Comparison of ENCODE assay signal across 13 mouse cellular contexts in the genomic region with DNA sequence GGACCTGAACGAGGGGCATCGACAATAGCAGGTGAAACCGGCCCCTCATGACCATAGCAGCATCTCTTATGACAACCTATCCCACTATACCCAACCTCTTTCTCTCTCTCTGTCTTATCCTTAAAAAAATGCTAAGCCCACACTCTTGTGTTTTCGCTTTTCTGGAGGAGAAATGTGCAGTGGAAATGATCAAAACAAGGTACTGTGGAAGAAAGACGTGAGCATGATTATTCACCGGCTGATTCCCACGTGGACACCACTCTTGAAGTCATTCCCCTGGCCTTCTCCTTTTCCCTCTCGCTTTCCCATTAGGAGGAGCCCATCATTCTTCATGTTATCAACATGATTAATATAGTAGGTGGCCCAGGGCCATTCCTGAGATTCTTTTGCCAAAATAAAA. TPM values are rescaled to one million over a fixed set of nuclear protein-coding genes. Genes with fewer than 3 reads are reported as not detected.
A peak's percentile ranks its signal among the peaks of the same experiment; 100 is the strongest.
DNase-seq lines count a peak whose midpoint lies in the region; ATAC-seq lines count a peak whose summit lies in the region.
"Had no signal": no experiment of that assay in that cellular context is flagged by ENCODE, and none has a peak within 500 bp of the region (broad histone marks: within the 10 kb centered on the region; RNA-seq: fewer than 3 reads in every experiment).

No protein-coding gene starts in this region.

- no peak for ATAC-seq in hindbrain, embryonic 14.5 days (ENCODE audit: low FRiP score)
- ATAC-seq in midbrain, embryonic 14.5 days (ENCODE audit: low FRiP score, low TSS enrichment): no peak
- no peak for ATAC-seq in inflammation-experienced regulatory T-cells, adult 6 months

- DNase-seq in cerebellum, adult 8-10 months: peak; percentile 25
- DNase-seq in embryo, embryonic 10 days (ENCODE audit: low spot score): peak; percentile 18
- DNase-seq in hindbrain, embryonic 14.5 days (ENCODE audit: low spot score): peak; percentile 29
- DNase-seq in midbrain, embryonic 14.5 days: peak; percentile 61
- DNase-seq in spleen, postnatal 14 days (ENCODE audit: low spot score in 2 of 2): no peak
- DNase-seq in lung, postnatal 10 days: no peak
- DNase-seq in urinary bladder, postnatal 14 days (ENCODE audit: low spot score): no peak
- DNase-seq: gastrocnemius, postnatal 10 days; kidney, postnatal 25 days; liver; lung, postnatal 14 days had no signal

- H3K36me3 ChIP-seq in hindbrain, embryonic 14.5 days (replicated peaks; ENCODE audit: control insufficient read depth, insufficient read depth): no peaks in the 10 kb centered on the region
- H3K36me3 ChIP-seq in midbrain, embryonic 14.5 days (ENCODE audit: control insufficient read depth, insufficient read depth, low read length): no peaks in the 10 kb centered on the region

- H3K4me2 ChIP-seq in hindbrain, embryonic 14.5 days (replicated peaks): peak overlapping the region; percentile 74
- peak overlapping the region; percentile 76 for H3K4me2 ChIP-seq in midbrain, embryonic 14.5 days (ENCODE audit: low read length)

- no peaks in the 10 kb centered on the region for H3K9me3 ChIP-seq in hindbrain, embryonic 14.5 days (ENCODE audit: control insufficient read depth, low read length)
- no peaks in the 10 kb centered on the region for H3K9me3 ChIP-seq in midbrain, embryonic 14.5 days (ENCODE audit: control insufficient read depth, low read length)

- peak overlapping the region; percentile 96 for H3K27ac ChIP-seq in hindbrain, embryonic 14.5 days
- H3K27ac ChIP-seq in midbrain, embryonic 14.5 days (replicated peaks; ENCODE audit: low read depth, low read length): peak overlapping the region; percentile 96

- H3K9ac ChIP-seq in hindbrain, embryonic 14.5 days: peak overlapping the region; percentile 72
- H3K9ac ChIP-seq in midbrain, embryonic 14.5 days (replicated peaks; ENCODE audit: low read length): peak overlapping the region; percentile 84; the same call in 1 of the 2 replicates

- peaks cover 11% of the 10 kb centered on the region for H3K4me1 ChIP-seq in hindbrain, embryonic 14.5 days (replicated peaks; ENCODE audit: control insufficient read depth, insufficient read depth, low read length)
- peaks cover 11% of the 10 kb centered on the region; the same call in 1 of the 2 replicates for H3K4me1 ChIP-seq in midbrain, embryonic 14.5 days (ENCODE audit: control insufficient read depth, insufficient read depth, low read length)

- H3K4me3 ChIP-seq in hindbrain, embryonic 14.5 days (replicated peaks; ENCODE audit: low read length): peak overlapping the region; percentile 46
- H3K4me3 ChIP-seq in midbrain, embryonic 14.5 days (replicated peaks; ENCODE audit: low read depth, low read length): peak overlapping the region; percentile 56
- H3K4me3 ChIP-seq: myocyte had no signal

- WGBS in hindbrain, embryonic 14.5 days: 0% methylated on average over 8 of the region's 8 CpGs
- WGBS in midbrain, embryonic 14.5 days: under 1% methylated on average over 8 of the region's 8 CpGs

- peaks cover 68% of the 10 kb centered on the region for H3K27me3 ChIP-seq in hindbrain, embryonic 14.5 days (ENCODE audit: control insufficient read depth, insufficient read depth, low read length)
- H3K27me3 ChIP-seq in midbrain, embryonic 14.5 days (ENCODE audit: control insufficient read depth, insufficient read depth, low read length): peaks cover 46% of the 10 kb centered on the region

RNA-seq across cellular contexts. Expression of gene Nrn1, which starts 9.1 kb away (rescaled TPM):
- polyA plus RNA-seq in hindbrain, embryonic 14.5 days (2014; fragmentation: Nextera tagmentation; extraction: Ambion mirVana): 64.6 and 83.7 TPM in 2 replicates
- polyA plus RNA-seq in midbrain, embryonic 14.5 days (2014; fragmentation: Nextera tagmentation; extraction: Ambion mirVana): 80.6 and 81.1 TPM in 2 replicates
- polyA plus RNA-seq in inflammation-experienced regulatory T-cells, adult 6 months (2017; shearing (Covaris generic)): 10 to 100 TPM; 36.9 to 46.4 (median 42.7) TPM

Comparison
In these comparisons a context has a peak if more than half of its experiments do, and no peak if none do; other contexts are left out.
1. DNase-seq: peak in cerebellum, adult 8-10 months (single experiment), embryo, embryonic 10 days (single experiment), hindbrain, embryonic 14.5 days (single experiment) and midbrain, embryonic 14.5 days (single experiment); none in spleen, postnatal 14 days (0 of 2), lung, postnatal 10 days (single experiment) and urinary bladder, postnatal 14 days (single experiment).